Mouse (Mus musculus): Measurements from ENCODE around the gene Lcorl.
A peak's percentile ranks its signal among the peaks of the same experiment; 100 is the strongest.

Gene Lcorl

GRCm38 (mm10) chr5:45857254-45858011, at the start of gene Lcorl:
TSS of gene Lcorl (minus strand) at chr5:45857615.
- DNase-seq (ENCODE audit: extremely low read depth, low read depth, low spot score) = peak; percentile 59

GRCm38 (mm10) chr5:45904683-45905082, 47.3 kb upstream of the Lcorl start:
- DNase-seq (ENCODE audit: extremely low read depth, low read depth, low spot score) = no peak

GRCm38 (mm10) chr5:45903246-45903645, 45.8 kb upstream of the Lcorl start:
- no peak for DNase-seq (ENCODE audit: extremely low read depth, low read depth, low spot score)

GRCm38 (mm10) chr5:45895362-45895761, 37.9 kb upstream of the Lcorl start:
- peak; percentile 2 for DNase-seq (ENCODE audit: extremely low read depth, low read depth, low spot score)

GRCm38 (mm10) chr5:45893696-45894095, 36.3 kb upstream of the Lcorl start:
- DNase-seq (ENCODE audit: extremely low read depth, low read depth, low spot score) = peak; percentile 8

GRCm38 (mm10) chr5:45876328-45876727, 18.9 kb upstream of the Lcorl start:
- no peak for DNase-seq (ENCODE audit: extremely low read depth, low read depth, low spot score)

GRCm38 (mm10) chr5:45875472-45875871, 18.1 kb upstream of the Lcorl start:
- DNase-seq (ENCODE audit: extremely low read depth, low read depth, low spot score) = no peak

- no peak for DNase-seq (ENCODE audit: extremely low read depth, low read depth, low spot score)
Measured at GRCm38 (mm10) chr5:45874284-45875030, 17.0 kb upstream of the Lcorl start.

GRCm38 (mm10) chr5:45858368-45858767, 953 bp upstream of the Lcorl start:
- DNase-seq (ENCODE audit: extremely low read depth, low read depth, low spot score) = no peak

- DNase-seq (ENCODE audit: extremely low read depth, low read depth, low spot score) = no peak
Measured at GRCm38 (mm10) chr5:45856876-45857253, 550 bp downstream of the Lcorl start.

GRCm38 (mm10) chr5:45856303-45856821, 1.1 kb downstream of the Lcorl start:
- DNase-seq (ENCODE audit: extremely low read depth, low read depth, low spot score) = no peak

GRCm38 (mm10) chr5:45855526-45856302, 1.7 kb downstream of the Lcorl start:
- no peak for DNase-seq (ENCODE audit: extremely low read depth, low read depth, low spot score)

GRCm38 (mm10) chr5:45844723-45845122, 12.7 kb downstream of the Lcorl start:
- no peak for DNase-seq (ENCODE audit: extremely low read depth, low read depth, low spot score)

- no peak for DNase-seq (ENCODE audit: extremely low read depth, low read depth, low spot score)
Measured at GRCm38 (mm10) chr5:45835131-45835530, 22.3 kb downstream of the Lcorl start.

GRCm38 (mm10) chr5:45811527-45811926, 45.9 kb downstream of the Lcorl start:
- no peak for DNase-seq (ENCODE audit: extremely low read depth, low read depth, low spot score)

GRCm38 (mm10) chr5:45791864-45792263, 65.6 kb downstream of the Lcorl start:
- DNase-seq (ENCODE audit: extremely low read depth, low read depth, low spot score) = no peak

GRCm38 (mm10) chr5:45790221-45790620, 67.2 kb downstream of the Lcorl start:
- no peak for DNase-seq (ENCODE audit: extremely low read depth, low read depth, low spot score)

- DNase-seq (ENCODE audit: extremely low read depth, low read depth, low spot score) = no peak
Measured at GRCm38 (mm10) chr5:45757502-45758121, 99.8 kb downstream of the Lcorl start.

GRCm38 (mm10) chr5:45737911-45738310, 119.5 kb downstream of the Lcorl start:
- no peak for DNase-seq (ENCODE audit: extremely low read depth, low read depth, low spot score)

- no peak for DNase-seq (ENCODE audit: extremely low read depth, low read depth, low spot score)
Measured at GRCm38 (mm10) chr5:45733751-45734150, 123.7 kb downstream of the Lcorl start.
